Mouse (Mus musculus) heart, postnatal 0 days (tissue): ENCODE data around the gene Ccnt1.

Experiments used
- CTCF ChIP-seq: IDR thresholded peaks from 2 replicates; pipeline ENCODE4 v1.5.1; 2016; ENCODE audit warnings: antibody characterized with exemption, control low read depth, low read depth
- EP300 ChIP-seq: IDR thresholded peaks from 2 replicates; pipeline ENCODE4 v1.6.1; 2016; ENCODE audit warnings: antibody characterized with exemption, low read depth

DNA sequence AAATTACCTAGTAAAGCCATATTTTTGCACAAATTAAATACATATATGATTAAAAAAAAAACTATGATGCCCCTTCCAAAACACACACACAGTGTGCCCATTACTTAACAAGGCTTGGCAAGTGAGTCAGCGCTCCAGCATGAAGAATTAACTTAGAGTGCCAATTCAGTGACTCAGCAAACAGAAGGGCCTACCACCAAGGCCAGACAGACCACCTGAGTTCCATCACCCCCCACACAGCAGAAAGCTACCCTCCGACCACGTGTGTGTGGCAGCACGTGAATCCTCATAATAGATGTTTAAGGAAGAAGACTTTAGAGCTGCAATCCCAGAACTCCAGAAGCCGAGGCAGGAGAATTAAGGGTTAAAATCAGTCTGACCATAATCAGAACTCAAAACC lies 38.4 kb downstream of the Ccnt1 start:
- no peak for TF ChIP-seq CTCF
- no peak for TF ChIP-seq EP300
